Mouse (Mus musculus) thymus, postnatal 14 days (tissue): ENCODE results near the gene Fam98c.
"Not testable (repeated sequence)": the region's sequence is repeated elsewhere in the genome, so short reads cannot be mapped to it uniquely, and the experiment has no call there.

Experiments
- DNase-seq: peaks from one replicate; pipeline ENCODE4 v3.0.0; 2021

Fam98c gene

DNA sequence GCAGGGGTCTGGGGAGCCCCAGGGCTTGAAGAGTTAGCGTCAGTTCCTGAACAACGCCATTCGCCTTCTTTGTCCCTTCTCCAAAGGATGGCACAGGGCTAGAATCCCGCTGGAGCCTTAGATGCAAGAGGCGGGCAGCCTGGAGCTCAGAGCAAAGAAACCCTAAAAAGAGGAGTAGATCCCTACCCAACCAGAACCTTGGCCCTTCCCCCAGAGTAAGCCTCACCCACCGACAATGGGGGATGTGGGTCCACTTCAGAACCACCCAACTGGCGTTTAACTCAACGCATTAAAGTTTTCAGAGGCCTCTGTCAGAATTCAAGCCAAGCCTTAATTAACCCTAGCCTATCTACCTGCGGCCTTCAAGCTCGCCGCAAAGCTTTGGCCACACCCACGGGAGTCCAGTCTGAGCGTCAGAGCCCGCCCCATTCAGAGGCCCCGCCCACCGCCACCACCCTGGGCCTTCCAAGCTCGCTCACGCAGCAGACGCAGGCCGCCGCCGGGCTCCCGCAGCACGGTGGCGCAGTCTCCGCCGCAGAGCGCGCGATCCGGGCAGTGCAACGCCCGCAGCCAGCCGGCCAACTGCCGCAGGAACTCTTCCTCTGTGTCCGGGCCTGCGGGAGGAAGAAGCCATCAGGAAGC lies 717 bp downstream of the Fam98c start:
- peak; percentile 90 for DNase-seq

DNA sequence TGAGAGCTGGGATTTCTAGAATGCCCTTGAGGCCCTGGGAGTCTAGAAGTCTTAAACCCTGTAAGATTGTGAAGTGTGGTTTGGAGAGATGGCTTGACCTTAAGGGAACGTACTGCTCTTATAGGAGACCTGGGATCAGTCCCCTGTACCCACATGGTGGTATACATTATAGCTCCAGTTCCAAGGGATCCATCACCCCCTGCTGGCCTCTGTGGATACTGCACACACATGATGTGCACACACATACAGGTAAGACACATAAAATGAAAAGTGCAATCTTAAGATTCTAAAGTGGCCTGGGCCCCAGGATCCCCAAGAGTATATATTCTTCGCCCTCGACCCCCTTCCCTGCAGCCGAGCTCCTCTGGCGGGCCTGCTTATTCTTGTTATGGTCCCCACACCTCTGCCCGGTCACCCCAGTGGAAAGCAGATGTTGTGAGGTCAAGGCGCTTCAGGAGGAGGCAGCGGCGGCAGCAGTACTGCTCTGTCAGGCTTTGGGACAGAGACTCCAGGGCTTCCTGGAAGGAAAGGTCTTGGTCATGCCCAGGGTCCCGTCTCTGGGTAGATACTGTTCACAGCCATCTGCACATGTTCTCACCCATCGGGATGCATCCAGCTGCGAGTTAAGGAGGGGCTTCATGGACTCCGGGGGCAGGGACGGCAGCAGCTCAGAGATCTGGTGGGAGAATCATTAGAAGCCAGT lies 1.9 kb downstream of the Fam98c start:
- DNase-seq = peak; percentile 53

DNA sequence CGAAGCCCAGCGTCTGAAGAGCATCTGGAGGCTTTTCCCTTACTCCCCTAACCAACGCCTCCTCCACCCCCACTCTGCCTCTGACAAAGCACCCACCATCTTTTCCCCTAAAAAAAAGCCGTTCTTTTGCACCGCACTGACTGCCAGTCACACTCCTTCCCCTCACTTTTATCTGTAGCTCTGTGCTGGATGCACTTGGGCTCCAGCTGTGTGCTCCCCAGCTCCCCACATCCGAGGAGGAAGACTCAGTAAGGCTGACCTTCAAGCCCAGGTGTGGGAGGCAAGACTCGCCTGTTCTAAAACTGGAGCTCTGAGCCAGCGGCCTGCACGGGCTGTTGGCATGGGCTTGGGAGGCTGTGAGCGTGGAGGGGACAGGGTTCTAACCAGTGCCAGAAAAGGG lies 4.5 kb downstream of the Fam98c start:
- DNase-seq = peak; percentile 58

DNA sequence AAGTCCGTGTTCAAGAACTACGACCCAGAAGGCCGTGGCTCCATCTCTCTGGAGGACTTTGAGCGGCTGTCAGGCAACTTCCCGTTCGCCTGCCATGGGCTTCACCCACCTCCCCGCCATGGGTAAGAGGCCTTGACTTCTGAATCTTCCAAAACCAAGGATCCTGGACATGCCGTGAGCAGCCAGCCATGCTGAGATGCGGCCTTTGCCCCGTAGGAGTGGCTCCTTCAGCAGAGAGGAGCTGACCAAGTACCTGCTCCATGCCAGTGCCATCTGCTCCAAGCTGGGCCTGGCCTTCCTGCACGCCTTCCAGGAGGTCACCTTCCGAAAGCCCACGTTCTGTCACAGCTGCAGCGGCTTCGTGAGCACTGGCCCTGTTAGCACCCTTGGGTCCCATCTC lies 7.3 kb downstream of the Fam98c start:
- DNase-seq = no peak

DNA sequence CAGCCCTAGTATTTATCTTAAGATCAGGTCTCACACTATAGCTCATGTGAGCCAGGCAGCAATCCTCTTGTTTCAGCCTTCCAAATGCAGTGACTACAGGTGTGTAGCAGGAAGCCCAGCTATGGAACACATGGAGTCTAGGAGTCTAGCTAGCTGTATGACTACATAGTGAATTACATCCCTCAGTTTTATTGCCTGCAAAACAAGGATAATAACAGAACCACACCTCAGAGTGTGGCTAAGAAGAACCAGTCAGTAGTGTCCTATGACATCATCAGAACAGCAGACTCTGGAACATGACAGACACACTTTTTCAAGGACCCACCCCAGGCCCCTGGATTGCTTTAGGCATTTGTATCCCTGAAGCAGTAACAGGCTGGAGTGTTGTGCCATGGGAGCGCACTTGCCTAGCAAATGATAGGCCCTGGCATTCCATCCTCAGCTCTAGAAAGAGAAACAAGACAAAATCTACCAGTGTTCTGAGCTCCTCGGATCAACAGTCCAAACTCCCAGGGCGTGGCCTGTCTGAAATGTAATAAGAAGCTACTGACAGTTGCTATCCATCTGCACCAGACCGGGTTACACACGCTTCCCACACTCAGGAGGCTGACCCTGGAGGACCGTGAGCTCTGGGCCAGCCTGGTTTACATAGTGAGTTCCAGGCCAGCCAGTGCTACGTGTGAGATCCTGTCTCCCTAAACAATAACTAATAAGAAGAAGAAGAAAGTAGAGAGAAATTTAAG lies 9.2 kb downstream of the Fam98c start:
- DNase-seq = no peak

DNA sequence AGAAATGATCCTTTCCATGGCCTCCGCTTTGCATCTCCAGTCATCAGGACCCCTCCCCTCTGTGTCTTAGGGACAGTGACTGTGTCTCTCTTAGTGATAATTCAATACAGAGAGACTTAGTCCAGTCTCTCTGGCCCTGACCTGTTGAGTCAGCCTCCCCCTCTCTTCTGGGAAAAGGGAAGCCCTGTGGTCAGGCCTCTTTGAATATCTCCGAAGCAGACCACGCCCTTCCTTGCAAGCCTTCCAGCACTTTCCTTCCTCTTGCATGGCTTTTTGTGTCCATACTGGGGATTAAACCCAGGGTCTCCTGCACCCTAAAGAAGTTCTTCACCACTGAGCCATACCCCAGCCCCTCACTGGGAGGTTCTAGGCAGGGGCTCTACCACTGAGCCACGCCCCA lies 12.0 kb downstream of the Fam98c start:
- DNase-seq = no peak

DNA sequence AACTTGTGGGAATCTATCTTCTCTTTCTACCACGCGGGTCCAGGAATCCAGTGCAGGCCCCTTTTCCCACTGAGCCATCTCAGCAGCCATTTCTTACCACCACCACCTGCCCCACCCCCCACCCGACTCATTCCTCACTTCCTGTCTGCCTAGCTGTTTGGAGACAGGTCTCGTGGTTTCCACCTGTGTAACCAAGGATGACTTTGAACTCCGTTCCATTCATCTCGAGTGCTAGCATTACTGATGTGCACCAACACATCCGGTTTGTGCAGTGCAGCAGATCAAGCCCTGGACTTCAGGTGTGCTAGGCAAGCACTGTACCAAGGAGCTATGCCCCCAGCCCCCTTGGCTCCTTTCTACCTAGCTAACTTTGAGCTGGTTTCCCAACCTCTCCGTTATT lies 14.6 kb downstream of the Fam98c start:
- peak; percentile 74 for DNase-seq

DNA sequence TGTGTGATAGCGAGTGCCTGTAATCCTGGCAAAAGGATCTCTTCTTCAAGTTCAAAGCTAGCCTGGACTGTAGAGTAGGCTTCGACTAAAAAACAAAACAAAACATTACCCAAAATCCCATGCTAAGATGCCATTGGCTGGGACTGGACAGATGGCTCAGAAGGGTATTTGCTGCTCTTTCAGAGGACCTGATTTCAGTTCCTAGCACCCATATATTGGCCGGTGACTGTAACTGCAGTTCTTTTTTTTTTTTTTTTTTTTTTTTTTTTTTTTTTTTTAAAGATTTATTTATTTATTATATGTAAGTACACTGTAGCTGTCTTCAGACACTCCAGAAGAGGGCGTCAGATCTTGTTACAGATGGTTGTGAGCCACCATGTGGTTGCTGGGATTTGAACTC lies 16.8 kb downstream of the Fam98c start:
- not testable (repeated sequence) for DNase-seq

DNA sequence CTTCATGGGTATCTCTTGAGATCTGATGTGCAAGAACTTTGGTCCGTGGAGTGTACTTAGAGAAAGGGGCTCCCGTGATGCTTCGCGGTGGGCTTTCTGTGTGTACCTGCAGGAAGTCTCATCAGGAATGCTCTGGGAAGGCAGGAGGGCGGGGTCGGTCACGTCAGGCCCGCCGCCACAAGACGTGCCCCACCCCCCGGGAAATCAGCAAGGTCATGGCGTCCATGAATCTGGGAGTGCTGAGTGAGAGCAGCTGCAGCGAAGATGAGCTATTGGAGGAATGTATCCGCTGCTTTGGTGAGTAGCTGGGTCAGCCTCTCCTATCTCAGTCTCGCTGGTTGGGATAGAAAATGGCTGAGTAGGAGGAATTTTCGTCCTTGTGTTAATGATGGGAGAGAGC lies 18.6 kb downstream of the Fam98c start:
- no peak for DNase-seq

DNA sequence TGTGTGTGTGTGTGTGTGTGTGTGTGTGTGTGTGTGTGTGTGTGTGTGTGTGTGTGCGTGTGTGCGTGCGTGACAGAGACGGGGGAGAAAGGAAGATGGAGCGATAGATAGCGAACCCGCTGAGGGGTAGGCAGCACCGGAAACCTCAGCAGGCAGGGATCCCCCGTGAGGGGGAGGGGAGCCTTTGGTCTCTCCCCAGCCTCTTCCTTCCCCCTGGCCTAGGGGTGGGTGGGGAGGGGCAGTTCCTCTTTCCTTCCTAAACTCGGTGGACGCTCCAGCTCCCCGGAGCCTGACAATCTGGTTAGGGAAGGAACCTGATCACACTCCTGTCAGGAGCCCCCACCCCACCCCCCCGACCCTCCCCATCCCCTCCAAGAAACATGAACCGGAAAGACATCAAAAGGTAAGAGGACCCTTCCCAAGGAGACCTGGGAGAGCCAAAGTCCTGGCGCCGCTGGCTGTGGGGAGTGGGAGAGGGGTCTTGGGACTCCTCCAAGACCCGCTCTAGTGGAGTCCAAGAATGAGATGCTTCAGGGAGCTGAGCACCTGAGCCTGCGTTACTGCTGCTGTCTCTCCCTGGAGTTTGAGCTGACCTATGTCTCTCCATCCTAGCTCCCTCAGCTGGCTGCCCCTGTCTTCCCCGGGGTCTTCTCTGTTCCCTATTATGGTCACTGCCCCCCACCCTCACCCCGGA lies 21.2 kb downstream of the Fam98c start, which contains the start of gene Rasgrp4:
Gene Rasgrp4, plus strand, starts transcription at position 159 of the 694 bp plus-strand sequence.
- DNase-seq = peak; percentile 94

DNA sequence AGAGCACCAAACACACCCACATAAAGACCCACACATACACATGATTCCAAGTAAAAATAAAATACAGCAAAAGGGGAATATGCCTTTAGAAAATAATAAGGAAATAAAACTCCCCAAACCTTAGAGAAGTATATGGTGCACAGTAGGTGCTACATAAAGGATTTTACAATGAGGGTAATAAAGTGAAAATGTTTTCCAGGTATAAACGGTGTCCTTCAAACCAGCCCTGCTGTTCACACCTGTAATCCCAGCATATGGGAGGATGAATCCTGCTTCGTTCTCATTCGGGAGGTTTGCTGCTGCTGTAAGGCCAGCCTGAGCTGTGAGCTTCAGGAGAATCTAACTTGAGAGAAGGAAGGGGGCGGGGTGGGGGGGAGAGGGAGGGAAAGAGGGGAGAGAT lies 21.8 kb downstream of the Fam98c start:
- DNase-seq = no peak

DNA sequence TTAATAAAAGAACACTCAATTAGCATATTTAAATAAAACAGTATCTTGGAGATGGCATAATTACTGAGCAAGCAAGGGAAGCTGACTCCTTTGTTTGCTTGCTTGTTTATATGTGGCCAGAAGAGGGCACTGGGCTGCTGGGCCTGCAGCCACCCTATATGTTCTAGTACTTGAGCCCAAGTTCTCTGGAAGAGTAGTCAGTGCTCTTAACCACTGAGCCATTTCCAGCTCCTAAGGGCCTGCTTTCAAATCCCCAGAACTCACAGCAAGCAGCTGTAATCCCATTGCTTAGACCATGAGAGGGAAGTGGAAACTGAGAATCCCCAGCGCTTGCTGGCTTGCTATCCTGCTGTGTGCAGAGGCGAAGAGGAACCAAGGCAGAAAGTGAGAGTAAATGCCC lies 27.3 kb downstream of the Fam98c start:
- peak; percentile 59 for DNase-seq

DNA sequence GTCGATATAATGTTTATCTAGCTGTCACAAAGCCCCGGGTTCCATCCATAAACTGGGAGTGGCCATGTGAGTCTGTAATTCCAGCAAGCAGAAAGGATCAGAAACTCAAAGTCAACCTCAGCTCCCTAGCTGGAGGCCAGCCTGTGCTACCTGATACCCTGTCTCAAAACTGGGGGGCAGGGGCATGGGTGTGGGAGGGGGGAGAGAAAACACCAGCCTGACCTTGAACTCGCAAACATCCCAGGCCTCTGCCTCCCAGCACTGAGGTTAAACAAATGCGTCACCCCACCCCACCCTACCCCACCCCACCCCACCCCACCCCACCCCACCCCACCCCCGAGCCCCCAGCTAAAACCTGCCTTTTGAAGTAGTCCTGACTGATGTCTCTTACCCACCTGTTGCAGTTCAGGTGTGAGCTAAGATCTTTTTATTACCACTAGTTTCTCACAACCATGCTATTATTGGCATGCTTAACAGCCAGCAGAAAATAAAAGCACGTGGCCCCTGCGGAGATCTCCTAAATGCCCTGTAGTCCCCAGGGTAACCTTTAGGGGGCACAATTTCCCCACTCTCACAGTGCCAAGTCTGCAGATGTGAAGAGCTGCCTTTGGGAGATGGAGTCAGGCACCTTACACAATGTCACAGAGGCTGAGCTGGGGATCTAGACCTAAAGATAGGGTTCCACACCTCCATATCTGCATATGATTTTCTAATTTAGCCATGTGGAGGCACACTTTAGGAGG lies 29.7 kb downstream of the Fam98c start:
- peak; percentile 88 for DNase-seq

DNA sequence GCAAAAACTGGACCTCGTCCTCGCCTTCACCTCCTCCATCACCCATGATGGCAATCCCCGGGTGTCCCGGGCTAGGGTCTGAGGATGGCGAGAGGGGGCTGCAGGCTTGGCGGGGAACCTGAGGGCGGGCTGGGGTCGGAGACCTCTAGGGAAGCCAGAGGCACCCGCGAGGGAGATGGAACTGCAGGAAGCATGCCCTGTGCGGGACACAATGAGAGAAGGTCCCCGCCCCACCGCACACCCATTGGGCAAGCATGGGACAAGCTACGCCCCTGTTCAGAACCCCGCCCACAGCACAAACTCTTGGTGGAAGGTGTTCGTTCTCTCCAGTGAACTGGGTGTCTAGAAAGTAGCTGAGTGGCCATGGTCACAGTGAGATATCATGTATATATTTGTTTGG lies 31.1 kb downstream of the Fam98c start, which contains the start of gene Ryr1:
Gene Ryr1, minus strand, starts transcription at position 210 of the 400 bp plus-strand sequence.
- peak; percentile 81 for DNase-seq

DNA sequence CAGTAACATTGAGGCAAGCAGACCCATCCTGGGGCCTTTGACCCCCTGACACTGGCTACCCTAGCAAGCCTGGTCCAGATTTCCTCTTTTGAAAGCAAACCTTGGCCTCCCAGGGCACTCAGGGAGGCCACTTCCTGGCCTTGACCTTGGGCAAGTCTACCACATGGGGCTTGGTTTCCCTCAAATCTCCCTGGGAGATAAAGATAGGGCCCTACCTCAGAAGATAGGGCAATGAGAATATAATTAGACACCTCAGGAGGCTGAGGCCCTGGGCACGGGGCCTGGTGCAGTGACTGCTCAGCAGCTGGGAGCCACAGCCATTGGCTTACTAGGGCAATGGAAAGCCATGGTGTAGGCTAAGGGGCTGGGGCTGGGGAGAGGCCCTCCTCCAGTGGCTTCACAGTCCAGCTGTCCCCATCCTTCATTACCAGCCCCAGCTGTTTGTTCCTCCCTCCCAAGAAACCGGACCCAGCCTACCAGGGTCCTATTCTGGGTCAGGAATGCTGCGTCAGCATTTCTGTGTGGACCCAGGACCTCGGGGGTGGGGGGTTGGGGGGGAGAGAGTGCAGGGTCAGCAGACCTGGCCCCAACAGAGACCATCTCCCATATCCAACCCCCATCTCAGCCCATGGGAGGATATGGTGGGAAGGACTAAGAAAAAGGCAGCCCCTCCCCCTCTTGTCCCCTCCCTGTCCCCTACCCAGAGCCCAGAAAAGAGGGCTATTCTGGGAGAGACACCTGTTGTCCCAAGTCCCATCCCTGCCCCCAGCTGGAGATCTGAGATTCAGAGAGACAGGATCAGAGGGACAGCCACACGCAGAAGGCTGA lies 32.3 kb downstream of the Fam98c start:
- no peak for DNase-seq

DNA sequence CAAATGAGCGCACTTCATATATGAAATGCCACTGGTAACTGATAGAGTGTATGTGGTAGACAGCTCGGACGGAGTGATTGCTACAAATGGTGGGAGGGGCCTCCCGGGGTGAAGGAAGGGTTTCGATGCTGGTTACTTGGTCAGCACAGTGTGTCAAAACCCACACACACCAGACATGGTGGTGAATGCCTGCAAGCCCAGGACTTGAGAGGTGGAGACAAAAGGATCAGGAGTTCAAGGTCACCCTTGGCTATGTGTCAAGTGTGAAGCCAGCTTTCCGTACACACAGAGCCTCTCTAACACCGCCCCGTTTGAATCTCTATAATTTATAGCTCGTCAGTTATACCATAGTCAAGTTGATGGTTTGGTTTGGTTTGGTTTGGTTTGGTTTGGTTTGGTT lies 33.2 kb downstream of the Fam98c start:
- no peak for DNase-seq

DNA sequence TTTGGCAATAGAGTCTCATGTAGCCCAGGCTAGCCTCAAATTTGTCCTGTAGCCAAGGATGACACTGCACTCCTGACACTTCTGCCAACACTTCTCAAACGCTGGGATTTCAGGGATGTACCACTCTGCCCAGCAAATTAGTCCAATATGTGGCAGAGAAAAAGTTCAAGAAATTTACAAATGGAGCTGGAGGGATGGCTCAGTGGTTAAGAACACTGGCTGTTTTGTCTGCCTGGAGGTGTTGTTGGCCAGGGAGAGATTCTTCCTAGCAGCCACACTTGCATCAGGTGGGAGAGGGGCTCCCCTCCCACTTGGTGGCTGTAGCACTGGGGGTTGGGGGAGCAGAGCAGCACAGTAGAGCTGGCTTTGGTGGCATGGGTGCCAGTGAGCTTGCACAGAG lies 36.5 kb downstream of the Fam98c start:
- DNase-seq = no peak

DNA sequence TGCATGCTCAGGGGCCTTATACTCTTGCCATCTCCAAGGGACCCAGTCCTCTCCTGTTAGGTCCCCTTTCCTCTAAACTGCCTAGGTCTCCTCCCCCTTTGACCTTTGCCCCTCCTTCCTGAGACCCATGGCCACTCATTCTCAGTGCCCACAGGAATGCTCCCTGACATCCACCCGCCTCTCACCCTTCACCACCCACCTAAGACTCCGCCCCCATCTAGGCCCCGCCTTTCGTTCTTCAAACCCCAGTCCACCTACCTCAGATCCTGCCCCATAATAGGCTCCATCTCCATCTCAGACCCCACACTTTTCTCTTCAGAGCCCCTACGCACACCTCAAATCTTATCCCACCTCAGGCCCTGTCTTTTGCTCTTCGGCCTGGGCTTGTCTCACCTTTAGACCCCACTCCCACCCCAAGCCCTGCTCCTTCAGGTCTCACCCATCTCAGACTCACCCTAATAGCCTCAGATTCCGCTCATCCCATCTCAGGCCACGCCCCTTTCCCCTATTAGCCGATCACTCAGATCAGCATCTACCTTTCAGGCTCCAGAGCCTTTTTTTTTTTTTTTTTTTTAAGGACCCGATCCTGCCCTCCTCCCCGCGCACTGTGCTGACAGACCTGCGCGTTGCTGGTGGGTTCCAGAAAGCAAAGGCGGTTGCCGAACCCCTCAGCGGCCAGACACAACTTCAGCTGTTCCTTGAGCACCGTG lies 37.7 kb downstream of the Fam98c start:
- DNase-seq = no peak

DNA sequence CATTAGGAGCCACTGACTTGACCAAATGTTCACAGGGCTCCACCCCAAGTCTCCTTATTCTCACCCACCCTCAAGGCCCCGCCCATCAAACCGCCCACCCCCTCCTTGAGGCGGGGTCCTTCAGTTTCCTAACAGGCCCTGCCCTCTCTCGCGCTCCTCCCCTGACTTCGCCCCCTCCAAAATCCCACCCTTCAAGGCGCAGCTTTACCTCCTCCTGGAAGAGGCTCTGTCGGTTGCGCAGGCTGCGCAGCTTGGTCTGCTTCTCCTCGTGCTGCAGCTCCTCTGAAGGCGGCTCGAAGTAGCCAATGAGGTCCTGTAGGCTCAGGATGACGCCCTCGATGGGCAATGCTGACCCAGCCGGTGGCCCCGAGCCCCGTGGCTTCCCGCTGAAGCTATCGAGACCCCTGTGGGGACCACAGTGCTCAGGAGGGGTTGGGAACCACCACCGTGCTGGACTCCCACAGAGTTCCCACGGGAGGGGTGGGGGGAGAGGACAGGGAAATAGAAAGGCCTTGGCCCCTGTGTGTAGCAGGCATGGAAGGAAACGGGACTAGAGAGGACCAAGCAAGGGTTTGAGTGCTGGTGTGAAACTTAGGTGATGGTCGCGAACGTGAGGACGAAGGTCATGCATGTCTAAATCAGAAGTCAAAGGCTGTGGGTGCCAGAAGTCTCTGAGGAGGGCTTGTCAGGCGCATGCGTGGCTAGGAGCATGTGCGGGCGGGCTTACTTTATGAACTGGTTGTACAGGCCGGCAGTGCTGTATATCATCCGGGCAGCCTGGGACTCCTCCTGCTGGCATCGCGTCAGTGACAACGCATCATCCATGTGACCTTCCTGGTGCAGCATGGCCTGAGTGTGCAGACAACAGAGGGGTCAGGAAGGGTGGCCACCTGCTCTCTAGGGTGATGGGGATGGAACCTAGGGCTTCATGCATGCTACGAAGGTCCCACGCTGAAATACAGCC lies 46.8 kb downstream of the Fam98c start:
- DNase-seq = peak; percentile 65
